Mouse (Mus musculus) forebrain, embryonic 14.5 days (tissue): ENCODE data around the gene Amotl2. TPM values are rescaled to one million over a fixed set of nuclear protein-coding genes. Genes with fewer than 3 reads are reported as not detected.

ENCODE experiments used
- ATAC-seq: fragments of 200-750 bp; cut with Nextera tagmentation; 2 replicates; pipeline ENCODE4 v1.8.0; 2017; ENCODE audit warnings: mild to moderate bottlenecking, moderate library complexity
- DNase-seq: peaks from one replicate; pipeline ENCODE4 v3.0.0-alpha.2; 2015; ENCODE audit warnings: low spot score
- H3K27ac ChIP-seq: fragments of 300-500 bp; sonication (generic); 2 replicates; pipeline ENCODE4 v1.5.1; 2014; ENCODE audit warnings: low read depth, mild to moderate bottlenecking, control low read depth, low read length, moderate library complexity
- H3K27me3 ChIP-seq: fragments of 300-500 bp; sonication (generic); replicated peaks from 2 replicates; pipeline ENCODE4 v1.6.1; 2014; ENCODE audit warnings: low read length, control low read depth, mixed read lengths; ENCODE audit not compliant: control insufficient read depth, insufficient read depth
- H3K36me3 ChIP-seq: fragments of 300-500 bp; sonication (generic); 2 replicates; pipeline ENCODE4 v1.6.1; 2014; ENCODE audit warnings: low read length, control low read depth; ENCODE audit not compliant: control insufficient read depth, insufficient read depth
- H3K4me1 ChIP-seq: fragments of 300-500 bp; sonication (generic); 2 replicates; pipeline ENCODE4 v1.6.1; 2014; ENCODE audit warnings: antibody characterized with exemption, low read length, control low read depth; ENCODE audit not compliant: control insufficient read depth, insufficient read depth
- H3K4me2 ChIP-seq: fragments of 300-500 bp; sonication (generic); 2 replicates; pipeline ENCODE4 v1.6.1; 2014; ENCODE audit warnings: mild to moderate bottlenecking, control low read depth, low read length
- H3K4me3 ChIP-seq: fragments of 300-500 bp; sonication (generic); 2 replicates; pipeline ENCODE4 v1.5.1; 2014; ENCODE audit warnings: low read depth, low read length, control low read depth
- H3K9ac ChIP-seq: fragments of 300-500 bp; sonication (generic); 2 replicates; pipeline ENCODE4 v1.6.1; 2014; ENCODE audit warnings: mild to moderate bottlenecking, low read length, control low read depth, moderate library complexity
- H3K9me3 ChIP-seq: fragments of 300-500 bp; sonication (generic); replicated peaks from 2 replicates; pipeline ENCODE4 v1.6.1; 2016; ENCODE audit warnings: low read length, control low read depth, mixed read lengths; ENCODE audit not compliant: control insufficient read depth
- WGBS: fragments of 180-500 bp; shearing (Covaris S2); extraction: QIAGEN DNeasy Blood & Tissue Kit; methylation state at CpG from one replicate; pipeline ENCODE4 v1.1.7; 2014; 5-methylcytosine and 5-hydroxymethylcytosine counted together
- polyA plus RNA-seq: library from polyadenylated mRNA; unstranded; fragments of >200 nt; fragmentation: Nextera tagmentation; extraction: Ambion mirVana; gene quantifications from 2 replicates; pipeline ENCODE4 v1.2.1, GENCODE M21; 2014

Amotl2 gene
- polyA plus RNA-seq, 1 experiment from 2014 or later = 30.4 TPM

DNA sequence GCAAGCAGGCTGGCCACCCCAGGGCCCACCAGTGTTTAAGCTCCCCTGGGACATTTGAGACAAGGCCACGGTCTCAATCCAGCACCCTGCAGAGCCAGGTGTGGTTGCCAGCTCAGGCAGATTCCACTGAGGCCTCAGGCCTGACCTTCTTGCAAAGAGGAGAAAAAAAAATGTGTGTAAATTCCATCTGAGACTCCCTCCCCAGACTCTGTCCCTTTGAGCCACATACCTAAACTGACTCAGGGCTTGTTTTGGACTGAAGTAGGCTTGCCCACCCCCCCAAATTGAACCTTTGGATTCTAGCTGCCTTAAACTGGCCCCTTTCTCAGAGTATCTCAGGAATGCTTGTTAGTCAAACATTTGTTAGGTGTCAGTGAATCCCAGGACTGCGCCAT, 969 bp upstream of the Amotl2 start:
- Histone ChIP-seq H3K9ac (no peak overlapping the region), H3K36me3 (peaks cover 6% of the 10 kb centered on the region), H3K27me3 (no peaks in the 10 kb centered on the region), H3K27ac (no peak overlapping the region), H3K9me3 (no peaks in the 10 kb centered on the region), H3K4me3 (no peak overlapping the region), H3K4me2 (no peak overlapping the region), H3K4me1 (peaks cover 25% of the 10 kb centered on the region)
- 54% methylated on average over 2 of the region's 2 CpGs for WGBS
- no peak for DNase-seq
- no peak for ATAC-seq

DNA sequence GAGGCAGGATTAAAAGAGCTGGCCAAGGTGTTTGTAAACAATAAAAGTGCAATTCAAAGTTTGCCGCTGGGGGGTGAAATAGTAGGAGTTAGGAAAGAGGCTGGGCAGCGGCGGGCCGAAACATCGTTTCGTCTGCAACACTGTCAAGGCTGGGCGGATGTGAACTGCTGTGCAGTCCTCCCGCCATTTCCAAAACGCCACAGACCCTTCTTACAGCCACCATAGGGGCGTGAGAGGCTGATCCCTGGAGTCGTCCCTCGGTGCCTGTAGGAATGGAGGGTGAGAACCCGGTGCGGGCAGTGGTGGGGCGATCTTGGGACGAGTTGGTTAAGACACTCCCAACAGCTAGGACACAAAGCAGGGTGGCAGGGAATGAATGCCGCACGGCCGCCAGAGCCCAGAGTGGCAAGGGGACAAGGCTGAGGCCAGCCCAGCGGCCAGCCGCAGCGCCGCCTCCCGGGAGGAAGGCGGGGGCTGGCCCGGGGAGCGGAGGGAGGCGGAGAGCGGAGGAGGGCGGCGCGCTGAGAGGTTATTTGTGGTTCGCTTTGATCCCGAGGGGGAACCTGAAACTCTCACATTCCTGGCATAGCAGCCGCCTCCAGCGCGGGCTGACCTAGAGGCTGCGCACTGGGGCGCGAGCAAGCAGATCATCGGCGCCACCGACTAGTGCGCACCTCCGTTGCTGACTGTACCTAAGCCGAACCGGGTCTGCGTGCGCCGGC, 853 bp downstream of the Amotl2 start:
- DNase-seq = peak; percentile 94
- H3K36me3 ChIP-seq = peaks cover 24% of the 10 kb centered on the region
- H3K27ac ChIP-seq = peak overlapping the region; percentile 96
- H3K4me2 ChIP-seq = peak overlapping the region; percentile 94
- no peaks in the 10 kb centered on the region for H3K27me3 ChIP-seq
- H3K4me1 ChIP-seq = peaks cover 44% of the 10 kb centered on the region
- H3K9me3 ChIP-seq = no peaks in the 10 kb centered on the region
- peak; percentile 85 for ATAC-seq
- under 1% methylated on average over 45 of the region's 50 CpGs for WGBS
- peak overlapping the region; percentile 97 for H3K9ac ChIP-seq
- peak overlapping the region; percentile 86 for H3K4me3 ChIP-seq

DNA sequence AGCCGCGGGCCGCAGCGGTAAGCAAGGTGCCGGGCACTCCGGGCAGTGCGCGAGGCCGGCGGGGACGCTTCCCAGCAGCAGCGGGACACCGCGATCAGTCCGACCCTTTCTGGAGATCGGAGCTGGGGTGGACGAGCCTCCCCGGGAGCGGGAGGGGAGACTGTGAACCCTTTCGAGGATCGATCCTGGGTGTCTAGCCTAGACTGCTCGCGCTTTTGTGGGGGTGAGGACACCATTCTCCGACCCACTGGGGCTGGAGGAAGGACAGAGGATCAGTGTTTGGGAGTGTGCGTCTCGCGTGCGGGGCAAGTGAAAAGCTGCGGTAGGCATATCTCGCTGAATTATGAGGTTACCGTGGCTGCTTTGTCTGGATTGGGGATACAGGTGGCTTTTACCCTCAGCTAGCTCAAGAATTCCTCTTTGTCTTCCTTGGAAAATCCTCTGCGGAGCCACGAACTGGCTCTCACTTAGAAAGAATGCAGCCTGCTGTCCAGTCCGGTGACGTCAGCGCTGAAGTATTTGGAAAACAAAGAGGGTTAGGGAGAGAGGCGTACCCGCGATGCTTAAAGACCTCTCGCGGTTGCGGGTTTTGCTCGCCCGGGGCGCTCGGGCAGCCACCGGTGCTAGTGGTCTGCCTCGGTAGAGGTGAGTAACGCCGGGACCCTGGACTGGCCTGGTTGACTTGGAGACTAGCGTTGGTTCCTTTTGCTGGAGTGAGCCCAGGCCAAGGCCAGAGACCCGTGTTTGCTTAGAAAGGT, 1.6 kb downstream of the Amotl2 start:
- H3K27ac ChIP-seq = peak overlapping the region; percentile 96
- peak overlapping the region; percentile 86 for H3K4me3 ChIP-seq
- WGBS = under 1% methylated on average over 50 of the region's 52 CpGs
- no peaks in the 10 kb centered on the region for H3K9me3 ChIP-seq
- no peaks in the 10 kb centered on the region for H3K27me3 ChIP-seq
- peaks cover 51% of the 10 kb centered on the region for H3K4me1 ChIP-seq
- peak overlapping the region; percentile 97 for H3K9ac ChIP-seq
- DNase-seq (peak; percentile 95), ATAC-seq (peak; percentile 61)
- peak overlapping the region; percentile 94 for H3K4me2 ChIP-seq
- H3K36me3 ChIP-seq = peaks cover 32% of the 10 kb centered on the region

DNA sequence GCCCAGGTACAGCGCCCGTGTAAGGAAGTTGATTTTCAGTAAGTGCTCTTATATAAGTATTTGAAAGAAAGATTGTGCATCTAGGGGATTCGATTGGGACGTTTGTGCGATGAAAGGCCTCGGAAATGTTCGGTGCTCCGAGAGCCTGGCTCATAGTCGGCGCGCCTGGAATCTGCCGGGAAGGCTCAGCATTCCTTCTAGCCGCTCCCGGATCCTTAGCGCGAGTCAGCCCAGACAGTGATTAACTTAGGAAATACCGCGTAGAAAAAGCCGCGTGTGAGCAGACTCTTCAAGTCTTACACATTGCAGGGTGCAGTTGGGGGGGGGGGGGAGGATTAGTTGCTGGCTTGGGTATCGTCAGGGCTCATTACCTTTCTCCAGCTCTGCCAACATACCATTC, 2.2 kb downstream of the Amotl2 start:
- under 1% methylated on average over 21 of the region's 21 CpGs for WGBS
- no peak for ATAC-seq

DNA sequence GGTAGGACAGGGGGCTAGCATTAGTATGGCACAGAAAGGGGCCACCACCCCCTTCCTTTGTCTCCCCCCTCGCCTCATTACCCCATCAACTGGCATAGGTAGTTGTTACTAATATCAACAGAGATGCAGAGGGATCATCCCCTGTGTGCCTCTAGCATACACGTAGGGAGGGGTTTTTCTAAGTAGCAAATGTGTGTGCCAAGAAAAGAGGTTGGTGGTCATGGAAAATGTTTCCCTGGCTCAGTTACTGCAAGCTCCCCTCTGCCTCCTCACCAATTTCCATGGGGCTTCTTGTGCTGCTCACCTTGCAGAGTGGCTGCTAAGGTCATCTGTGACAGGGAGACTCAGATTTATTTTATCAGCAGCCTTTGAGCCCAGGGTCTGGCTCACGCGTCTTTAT, 2.6 kb downstream of the Amotl2 start:
- WGBS = 0% methylated on average over 4 of the region's 4 CpGs

More for the DNA sequence above, 2.2 kb downstream of the Amotl2 start:
- Histone ChIP-seq H3K9me3 (no peaks in the 10 kb centered on the region), H3K27me3 (no peaks in the 10 kb centered on the region), H3K9ac (peak overlapping the region; percentile 97), H3K27ac (peak overlapping the region; percentile 96), H3K4me1 (peaks cover 57% of the 10 kb centered on the region), H3K4me3 (peak overlapping the region; percentile 86), H3K4me2 (peak overlapping the region; percentile 94), H3K36me3 (peaks cover 38% of the 10 kb centered on the region)
- peak; percentile 68 for DNase-seq

DNA sequence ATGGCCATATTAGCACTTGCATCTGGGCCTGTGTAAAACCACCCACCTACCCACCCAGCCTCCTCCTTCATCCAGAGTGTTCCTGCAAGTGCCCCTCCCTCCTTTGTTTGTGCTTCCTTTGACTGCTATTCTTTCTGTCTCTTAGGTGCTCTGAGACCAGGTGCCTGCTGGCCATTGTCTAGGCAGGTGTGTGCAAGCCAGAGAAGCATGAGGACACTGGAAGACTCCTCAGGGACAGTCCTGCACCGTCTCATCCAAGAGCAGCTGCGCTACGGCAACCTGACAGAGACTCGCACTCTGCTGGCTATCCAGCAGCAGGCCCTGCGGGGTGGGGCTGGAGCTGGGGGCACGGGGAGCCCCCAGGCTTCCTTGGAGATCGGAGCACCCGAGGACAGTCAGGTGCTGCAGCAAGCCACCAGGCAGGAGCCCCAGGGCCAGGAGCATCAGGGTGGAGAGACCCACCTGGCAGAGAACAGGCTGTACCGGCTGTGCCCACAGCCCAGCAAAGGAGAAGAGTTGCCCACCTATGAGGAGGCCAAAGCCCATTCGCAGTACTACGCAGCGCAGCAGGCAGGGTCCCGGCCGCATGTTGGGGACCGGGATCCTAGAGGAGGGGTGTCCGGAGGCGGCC, 3.6 kb downstream of the Amotl2 start:
- Histone ChIP-seq H3K9ac (peak overlapping the region; percentile 97), H3K4me1 (peaks cover 64% of the 10 kb centered on the region), H3K27ac (peak overlapping the region; percentile 96), H3K9me3 (no peaks in the 10 kb centered on the region), H3K36me3 (peaks cover 52% of the 10 kb centered on the region), H3K4me2 (peak overlapping the region; percentile 94), H3K4me3 (peak overlapping the region; percentile 86), H3K27me3 (no peaks in the 10 kb centered on the region)
- DNase-seq (no peak), ATAC-seq (no peak)
- WGBS = 66% methylated on average over 17 of the region's 17 CpGs

More for the DNA sequence above, 2.6 kb downstream of the Amotl2 start:
- DNase-seq (peak; percentile 52), ATAC-seq (no peak)
- Histone ChIP-seq H3K36me3 (peaks cover 42% of the 10 kb centered on the region), H3K9me3 (no peaks in the 10 kb centered on the region), H3K4me2 (peak overlapping the region; percentile 94), H3K27me3 (no peaks in the 10 kb centered on the region), H3K4me1 (peaks cover 58% of the 10 kb centered on the region), H3K27ac (peak overlapping the region; percentile 96), H3K9ac (peak overlapping the region; percentile 97), H3K4me3 (peak overlapping the region; percentile 86)

DNA sequence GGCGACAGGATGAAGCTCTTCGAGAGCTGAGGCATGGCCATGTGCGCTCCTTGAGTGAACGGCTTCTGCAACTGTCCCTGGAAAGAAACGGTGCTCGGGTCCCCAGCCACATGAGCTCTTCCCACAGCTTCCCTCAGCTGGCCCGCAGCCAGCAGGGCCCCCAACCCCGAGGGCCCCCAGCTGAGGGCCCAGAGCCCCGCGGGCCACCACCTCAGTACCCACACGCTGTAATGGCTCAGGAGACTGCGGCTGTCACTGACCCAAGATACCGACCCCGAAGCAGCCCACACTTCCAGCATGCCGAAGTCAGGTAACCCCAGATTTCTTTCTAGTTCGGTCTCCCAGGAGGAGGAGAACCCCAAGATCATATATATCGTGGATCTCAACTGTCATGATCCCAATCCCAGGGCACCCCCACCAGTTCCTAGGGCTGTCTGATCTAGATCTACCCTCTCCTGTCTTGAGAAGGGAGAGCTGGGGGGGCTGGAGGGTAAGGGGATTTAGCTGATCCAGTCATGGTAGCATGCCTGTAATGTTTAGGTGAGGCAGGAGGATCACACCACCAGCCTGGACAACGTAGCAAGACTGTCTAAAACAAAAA, 4.2 kb downstream of the Amotl2 start:
- 58% methylated on average over 18 of the region's 18 CpGs for WGBS
- Histone ChIP-seq H3K4me2 (peak overlapping the region; percentile 94), H3K9me3 (no peaks in the 10 kb centered on the region), H3K4me3 (peak overlapping the region; percentile 86), H3K4me1 (peaks cover 64% of the 10 kb centered on the region), H3K36me3 (peaks cover 58% of the 10 kb centered on the region), H3K27me3 (no peaks in the 10 kb centered on the region), H3K27ac (peak overlapping the region; percentile 33; the same call in 1 of the 2 replicates), H3K9ac (peak overlapping the region; percentile 97)
- DNase-seq (no peak), ATAC-seq (no peak)

DNA sequence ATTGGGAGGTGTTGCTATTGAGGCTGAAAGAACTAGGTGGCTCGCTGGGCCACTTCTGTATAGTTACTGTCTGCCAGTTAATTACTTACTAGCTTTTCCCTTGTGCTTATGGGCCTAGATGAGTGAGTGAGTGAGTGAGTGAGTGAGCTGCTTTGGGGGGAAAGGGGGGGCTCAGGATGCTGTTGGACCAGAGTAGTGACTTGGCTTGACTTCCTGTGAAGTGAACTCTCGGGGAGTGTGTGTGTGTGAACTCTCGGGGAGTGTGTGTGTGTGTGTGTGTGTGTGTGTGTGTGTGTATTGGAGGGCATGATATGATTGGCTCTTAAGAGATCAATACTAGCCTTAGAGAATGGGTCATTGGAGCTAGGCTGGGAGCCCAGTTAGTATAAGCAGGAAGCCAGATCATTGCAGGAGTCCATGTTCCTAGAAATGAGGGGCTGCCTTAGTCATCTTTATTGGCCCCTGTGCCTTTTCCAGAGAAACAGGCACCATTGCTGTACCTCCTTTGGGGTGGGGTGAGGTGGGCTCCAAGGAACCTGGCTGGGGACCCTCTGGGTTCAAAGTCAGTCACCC, 5.0 kb downstream of the Amotl2 start:
- no peak for DNase-seq
- Histone ChIP-seq H3K9me3 (no peaks in the 10 kb centered on the region), H3K27ac (0 out of 2 replicates have a peak overlapping the region, but pooled peaks have one; percentile 78), H3K4me2 (peak overlapping the region; percentile 94), H3K36me3 (peaks cover 66% of the 10 kb centered on the region), H3K9ac (peak overlapping the region; percentile 97), H3K4me1 (peaks cover 66% of the 10 kb centered on the region), H3K27me3 (no peaks in the 10 kb centered on the region), H3K4me3 (peak overlapping the region; percentile 86)
- 41% methylated on average over 3 of the region's 3 CpGs for WGBS
- ATAC-seq = no peak
